Mouse (Mus musculus): Measurements from ENCODE around the gene Clstn2.

- TF ChIP-seq POLR2A (IDR thresholded peaks at IDR 0.05; ENCODE audit: low read depth, low read length) = no peak
- TF ChIP-seq CTCF (IDR thresholded peaks at IDR 0.05; ENCODE audit: extremely low read depth, insufficient read length, insufficient replicate concordance, low read depth, low read length) = no peak
Observed at GRCm38 (mm10) chr9:97629180-97629579, 403.8 kb downstream of the Clstn2 start.

Measured in small intestine, adult 2 months (tissue).